Mouse (Mus musculus): ENCODE results near the gene Plxnd1.
A peak's percentile ranks its signal among the peaks of the same experiment; 100 is the strongest.

Plxnd1 gene

DNA sequence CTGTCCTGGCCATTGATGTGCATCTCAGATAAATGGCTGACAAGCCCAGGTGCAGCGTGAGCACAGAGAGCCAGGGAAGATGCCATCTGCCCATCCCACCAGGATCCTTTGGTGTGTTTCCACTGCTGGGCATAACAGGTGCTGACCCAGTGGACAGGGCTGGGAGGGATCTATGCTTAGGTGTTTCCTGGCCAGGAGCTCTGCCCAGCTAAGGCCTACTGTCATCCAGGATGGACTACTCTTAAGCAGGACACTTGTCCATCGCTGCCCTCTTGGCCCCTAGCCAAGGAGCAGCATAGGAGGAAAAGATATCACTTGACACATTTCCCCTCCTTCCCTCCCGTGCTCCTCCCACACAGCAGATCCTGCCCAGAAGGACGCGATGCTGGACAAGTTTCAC is 78.2 kb downstream of the Plxnd1 start:
- no peak for DNase-seq (ENCODE audit: low spot score)

GRCm38 (mm10) chr6:115915601-115916445 is 79.0 kb downstream of the Plxnd1 start:
- no peak for DNase-seq (ENCODE audit: low spot score)

DNA sequence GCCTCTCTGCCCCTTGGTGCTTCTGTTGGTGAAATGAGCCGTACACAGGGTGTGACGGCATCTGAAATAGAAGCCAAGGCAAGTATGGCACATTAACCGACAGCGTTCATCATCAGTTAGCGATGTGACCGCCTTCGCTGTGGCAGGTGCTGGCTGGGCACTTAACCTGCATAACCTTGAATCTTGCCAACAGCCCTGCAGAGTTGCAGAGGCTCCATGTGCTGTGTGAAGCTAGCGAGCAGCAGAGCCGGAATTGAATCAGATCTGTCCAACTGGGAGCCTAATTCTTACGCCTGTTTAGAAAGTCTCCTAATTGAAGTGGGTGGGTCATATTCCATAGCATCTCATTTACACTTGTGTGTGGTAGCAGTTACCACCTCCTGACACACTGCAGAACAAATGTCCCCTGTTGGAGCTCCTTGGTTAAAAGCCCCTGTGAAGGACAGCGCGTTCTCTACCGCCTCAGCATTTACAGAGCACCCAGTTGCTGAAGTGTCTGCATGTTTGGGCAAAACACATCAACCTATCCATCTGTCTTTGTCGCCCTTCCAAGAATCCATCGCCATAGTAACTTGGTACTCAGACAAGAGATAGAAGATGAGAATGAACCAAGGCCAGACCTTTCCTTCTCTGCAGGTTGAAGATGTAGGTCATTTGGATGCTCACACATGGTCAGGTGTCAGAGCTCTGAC is 80.1 kb downstream of the Plxnd1 start:
- DNase-seq (ENCODE audit: low spot score): peak; percentile 54

DNA sequence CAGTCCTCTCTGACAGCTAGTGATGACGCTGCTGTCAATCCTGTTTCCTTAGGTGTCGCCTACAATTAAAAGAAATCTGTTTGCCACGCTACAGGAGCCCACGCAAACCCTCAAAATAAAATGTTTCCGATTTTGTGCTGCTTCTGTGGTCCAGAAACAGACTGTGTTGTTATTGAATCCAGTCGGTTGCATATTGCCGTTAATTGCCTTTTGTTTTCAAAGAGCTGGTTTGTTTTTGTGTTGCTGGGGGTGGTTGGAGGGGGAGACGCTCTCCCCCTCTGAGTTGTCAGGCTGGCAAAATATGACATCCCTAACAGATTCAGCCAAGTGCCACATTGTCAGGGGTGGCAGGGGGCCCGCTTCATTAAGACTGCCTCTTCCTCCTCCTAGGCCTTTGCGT is 81.3 kb downstream of the Plxnd1 start:
- DNase-seq (ENCODE audit: low spot score): peak; percentile 49

DNA sequence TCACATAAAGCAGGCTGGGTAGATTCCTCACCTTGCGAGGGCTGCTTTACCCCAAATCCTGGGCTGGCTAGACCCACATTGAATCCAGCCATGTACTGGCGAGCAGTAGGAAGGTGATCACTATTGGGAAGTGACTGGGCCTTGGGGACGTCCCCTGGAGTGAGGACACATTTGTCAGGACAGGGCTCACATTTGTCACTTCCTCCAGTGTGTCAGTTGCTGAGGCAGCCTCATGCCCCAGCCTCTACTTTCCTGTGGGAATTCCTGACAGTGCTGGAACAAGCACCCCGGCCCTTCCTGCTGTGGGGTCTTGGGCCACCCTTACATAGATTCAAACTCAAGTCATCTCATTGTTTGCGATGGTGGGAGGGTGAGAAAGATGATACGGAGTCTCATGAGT is 83.0 kb downstream of the Plxnd1 start:
- no peak for DNase-seq (ENCODE audit: low spot score)

GRCm38 (mm10) chr6:115909940-115910339 is 84.9 kb downstream of the Plxnd1 start:
- DNase-seq (ENCODE audit: low spot score): no peak

GRCm38 (mm10) chr6:115909052-115909451 is 85.8 kb downstream of the Plxnd1 start:
- DNase-seq (ENCODE audit: low spot score): no peak

- no peak for DNase-seq (ENCODE audit: low spot score)
Observed at GRCm38 (mm10) chr6:115908421-115908982, 86.3 kb downstream of the Plxnd1 start.

- DNase-seq (ENCODE audit: low spot score): no peak
Observed at GRCm38 (mm10) chr6:115906871-115907270, 87.9 kb downstream of the Plxnd1 start.

DNA sequence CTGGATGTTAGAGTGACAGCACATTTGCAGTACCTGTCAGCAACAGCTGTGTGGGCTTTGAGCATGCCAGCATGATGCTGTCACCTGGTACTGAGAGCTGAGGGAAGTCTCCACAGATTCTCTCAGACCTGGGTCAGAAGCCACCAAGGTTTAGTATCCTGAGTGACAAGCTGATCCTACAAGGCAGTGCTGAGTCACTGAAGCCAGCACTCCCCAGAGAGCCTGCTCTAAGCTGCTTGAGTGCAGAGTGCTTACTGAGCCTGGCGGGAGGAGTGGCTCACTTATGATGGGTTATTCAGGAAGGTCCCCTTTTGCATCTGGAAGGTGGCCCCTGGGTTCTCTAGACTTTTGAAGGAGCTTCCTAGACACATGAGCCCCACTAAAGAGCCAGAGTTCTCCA is 88.3 kb downstream of the Plxnd1 start:
- no peak for DNase-seq (ENCODE audit: low spot score)

- DNase-seq (ENCODE audit: low spot score): no peak
Observed at GRCm38 (mm10) chr6:115905568-115905967, 89.2 kb downstream of the Plxnd1 start.
